Mouse (Mus musculus) layer of hippocampus, postnatal 10 days (tissue): ENCODE data around the gene Itpr3. TPM values are rescaled to one million over a fixed set of nuclear protein-coding genes. Genes with fewer than 3 reads are reported as not detected.
A peak's percentile ranks its signal among the peaks of the same experiment; 100 is the strongest.

Experiments
- DNase-seq, 2 experiments: peaks; one replicate each; pipeline ENCODE4 v3.0.0; 2021; ENCODE audit warnings: low spot score in 2 of 2
- total RNA-seq, 2 experiments: library from RNA; stranded (reverse); gene quantifications; 2 replicates each; pipeline ENCODE4 v1.2.3; 2021

Gene Itpr3
- total RNA-seq, 2 experiments from 2014 or later = 2.4 to 2.9 TPM

DNA sequence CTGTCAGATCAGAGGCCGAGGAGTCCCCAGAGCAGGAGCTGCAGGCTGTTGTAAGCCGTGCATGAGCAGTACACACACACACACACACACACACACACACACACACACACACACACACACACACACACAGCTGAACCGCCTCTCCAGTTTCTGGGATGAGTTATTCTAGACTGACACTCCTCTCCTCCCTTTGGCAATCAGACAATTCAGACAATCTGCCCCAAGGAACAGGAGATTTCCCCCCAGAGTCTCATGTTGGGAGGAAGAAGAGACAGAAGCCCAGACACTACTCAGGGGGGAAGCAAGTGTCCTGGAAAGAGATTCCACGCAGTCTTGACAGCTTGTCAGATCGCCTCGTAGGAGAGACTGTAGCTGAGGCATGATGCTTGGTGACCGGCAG is 82.2 kb downstream of the Itpr3 start:
- DNase-seq = no peak

DNA sequence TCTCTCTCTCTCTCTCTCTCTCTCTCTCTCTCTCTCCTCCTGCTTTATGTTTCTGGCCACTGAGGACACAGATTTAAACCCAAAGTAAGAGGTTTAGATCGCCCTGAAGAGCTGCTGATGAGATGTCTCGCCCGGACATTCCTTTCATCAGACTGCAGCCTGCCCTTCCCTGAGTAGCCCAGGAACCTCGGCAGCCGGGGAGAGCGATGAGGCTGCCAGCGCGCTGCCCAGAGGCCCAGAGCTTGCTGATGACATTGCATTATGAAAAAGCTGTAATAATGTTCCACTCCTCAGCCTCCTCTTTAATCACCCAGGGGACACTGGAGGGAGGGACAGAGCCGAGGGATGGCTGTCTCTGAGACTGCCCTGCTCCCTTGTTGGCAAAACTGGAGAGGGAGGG is 83.2 kb downstream of the Itpr3 start:
- DNase-seq = no peak

DNA sequence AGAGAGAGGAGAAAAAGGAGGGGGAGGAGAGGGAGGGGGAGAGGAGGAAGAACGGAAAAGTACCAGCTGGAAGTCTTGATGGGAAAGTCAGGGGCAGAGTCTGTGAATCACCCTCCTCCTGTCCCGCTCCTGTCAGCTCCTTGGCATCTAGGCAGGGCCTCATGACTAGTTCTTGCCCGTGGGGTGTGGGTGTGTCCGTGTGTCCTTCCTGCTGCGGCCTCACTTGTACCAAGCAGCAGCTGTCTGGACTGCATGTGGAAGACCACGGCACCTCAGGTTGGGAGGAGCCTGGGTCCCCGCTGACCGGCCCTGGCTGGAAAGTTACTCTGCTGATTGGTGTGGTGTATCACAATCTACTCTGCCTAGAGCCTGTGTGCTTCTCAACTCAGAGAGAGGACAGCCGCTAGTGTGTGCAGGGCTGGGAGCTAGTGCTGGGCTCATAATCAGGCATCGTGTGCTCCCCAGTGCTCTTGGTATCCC is 84.9 kb downstream of the Itpr3 start:
- DNase-seq = no peak

DNA sequence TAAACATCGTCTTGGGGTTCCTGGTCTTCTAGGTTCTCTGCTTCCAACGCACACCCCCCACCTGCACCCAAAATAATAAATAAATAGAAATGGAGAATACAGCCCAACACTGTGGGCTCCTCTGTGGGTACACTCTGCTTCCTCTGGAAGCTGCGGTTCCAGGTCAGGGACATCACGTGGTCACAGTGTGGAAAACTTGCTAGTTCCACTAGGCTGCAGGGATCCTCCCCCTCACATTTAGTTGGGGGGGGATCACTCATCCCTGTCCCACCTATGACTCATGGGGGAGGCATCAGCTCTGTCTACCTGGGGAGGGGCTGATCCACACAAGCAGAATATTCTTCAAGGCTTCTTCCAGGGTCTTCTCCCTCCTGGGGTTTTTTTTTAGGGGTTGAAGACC is 87.0 kb downstream of the Itpr3 start:
- DNase-seq = no peak

DNA sequence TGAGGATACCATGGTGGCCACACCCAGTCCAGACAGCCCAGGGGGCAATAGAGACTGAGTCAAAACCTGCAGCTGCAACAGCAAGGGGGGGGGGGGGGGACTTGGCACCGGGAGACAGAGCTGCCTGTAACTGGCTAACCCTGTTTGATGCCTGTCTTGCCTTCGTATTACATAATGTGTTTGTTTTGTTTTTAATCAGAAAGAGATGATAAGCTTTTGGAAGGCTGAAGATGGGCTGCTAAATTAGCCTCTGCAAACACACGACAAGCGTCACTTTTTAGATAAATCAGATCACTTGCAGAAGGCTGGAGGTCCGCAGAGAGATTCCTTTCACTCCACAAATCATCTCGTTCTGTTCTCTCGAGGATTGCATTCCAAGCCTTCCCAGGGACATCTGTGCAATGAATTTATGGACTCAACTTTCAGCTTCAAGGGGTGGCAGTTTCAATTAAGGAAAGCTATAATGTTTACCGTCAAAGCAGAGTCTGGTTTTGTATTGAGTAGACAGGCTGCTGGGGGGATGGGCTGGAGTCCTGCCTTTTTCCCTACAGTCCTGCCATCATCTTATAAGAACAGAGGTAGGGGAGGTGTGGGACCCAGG is 89.3 kb downstream of the Itpr3 start:
- no peak for DNase-seq

DNA sequence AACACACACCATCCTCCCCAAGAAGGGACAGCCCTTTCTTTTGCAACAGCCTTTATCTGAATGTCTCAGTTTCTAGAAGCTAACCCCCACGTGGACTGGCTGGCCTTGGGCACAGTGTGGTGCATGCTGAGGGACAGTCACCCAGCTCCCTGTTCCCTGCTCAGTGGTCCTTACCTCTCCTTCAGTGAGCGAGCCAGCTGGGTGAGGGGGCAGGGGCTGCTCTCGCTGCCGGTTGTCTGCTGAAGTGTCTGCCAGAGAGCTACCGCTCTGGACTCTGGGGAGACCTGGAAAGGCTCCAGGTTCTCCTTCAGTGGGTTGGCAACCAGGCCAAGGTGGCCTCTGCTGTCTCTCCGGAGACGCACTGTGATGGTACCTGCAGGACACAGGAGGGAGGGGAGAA is 93.8 kb downstream of the Itpr3 start:
- DNase-seq = no peak

DNA sequence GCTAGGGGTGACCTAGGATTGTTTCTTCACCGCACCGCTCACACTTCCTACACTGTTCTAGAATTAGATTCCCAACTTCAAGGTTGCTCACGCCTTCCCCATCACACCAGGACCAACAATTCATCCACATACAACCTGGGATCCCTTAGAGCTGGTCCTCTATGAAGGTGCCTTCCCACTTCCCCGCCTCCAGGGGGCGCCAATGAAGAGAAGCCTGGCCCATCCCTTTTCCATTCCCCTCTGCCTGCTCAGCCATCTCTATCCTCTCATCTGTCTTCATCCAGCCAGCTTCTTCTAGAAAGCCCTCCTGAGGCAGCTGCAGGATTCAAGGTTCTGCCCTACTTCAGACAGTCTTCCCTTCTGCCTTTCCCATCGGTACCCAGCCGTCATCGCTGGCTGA is 94.3 kb downstream of the Itpr3 start:
- no peak for DNase-seq

DNA sequence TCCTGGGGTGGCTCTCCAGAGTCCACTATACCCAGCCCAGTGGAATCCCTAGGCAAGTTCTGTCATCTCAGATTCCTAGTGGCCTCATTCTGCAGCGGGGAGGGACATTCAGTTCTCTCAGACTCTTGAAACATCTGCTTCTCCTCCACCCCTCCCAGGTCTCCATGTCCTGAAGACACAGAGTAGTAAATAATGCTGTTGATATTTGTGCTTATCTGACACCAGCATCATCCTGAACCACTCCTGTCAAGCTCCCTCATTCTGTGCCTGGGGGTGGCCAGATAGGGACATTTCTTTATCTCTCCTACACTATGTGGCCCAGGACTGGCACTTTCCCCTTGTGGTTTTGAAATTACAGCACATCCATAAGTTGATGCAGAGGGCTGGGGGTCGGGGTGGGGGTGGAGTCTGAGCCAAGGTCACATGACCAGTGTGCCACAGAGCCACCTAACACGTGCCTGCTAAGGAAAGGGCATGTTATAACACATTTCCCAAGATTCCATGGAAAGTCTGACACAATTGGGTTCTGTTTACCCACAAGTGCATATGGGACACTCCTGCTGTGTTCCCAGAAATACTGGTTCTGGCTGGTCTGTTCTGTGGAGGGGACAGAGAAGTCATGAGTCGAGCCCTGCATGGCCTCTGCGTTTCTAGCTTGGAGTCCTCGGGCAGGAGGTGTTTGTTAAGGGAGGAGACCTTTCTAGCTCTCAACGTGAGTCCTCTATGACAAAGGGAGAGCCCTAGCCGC is 96.0 kb downstream of the Itpr3 start:
- DNase-seq = no peak

DNA sequence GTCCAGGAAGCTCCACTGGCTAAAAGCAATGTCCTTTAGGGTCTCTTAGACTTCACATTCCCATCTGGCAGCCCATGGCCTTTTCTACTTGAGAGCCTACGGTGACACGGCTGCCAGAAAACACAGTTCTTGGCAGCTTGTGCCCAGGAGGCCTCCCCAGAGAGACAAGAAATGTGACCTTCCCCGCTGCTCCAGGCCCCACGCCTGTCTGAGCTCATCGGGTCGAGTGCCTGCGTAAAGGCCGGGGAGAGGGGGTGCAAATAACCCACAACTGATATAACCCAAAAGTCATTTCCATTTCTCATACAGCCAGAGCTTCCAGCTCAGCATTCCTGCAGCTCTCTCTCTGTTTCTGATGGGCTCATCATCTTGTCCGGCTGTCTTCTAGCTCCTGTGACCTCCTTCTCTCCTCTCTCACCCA is 96.7 kb downstream of the Itpr3 start:
- peak in 1 of 2 experiments; percentile 21 for DNase-seq

DNA sequence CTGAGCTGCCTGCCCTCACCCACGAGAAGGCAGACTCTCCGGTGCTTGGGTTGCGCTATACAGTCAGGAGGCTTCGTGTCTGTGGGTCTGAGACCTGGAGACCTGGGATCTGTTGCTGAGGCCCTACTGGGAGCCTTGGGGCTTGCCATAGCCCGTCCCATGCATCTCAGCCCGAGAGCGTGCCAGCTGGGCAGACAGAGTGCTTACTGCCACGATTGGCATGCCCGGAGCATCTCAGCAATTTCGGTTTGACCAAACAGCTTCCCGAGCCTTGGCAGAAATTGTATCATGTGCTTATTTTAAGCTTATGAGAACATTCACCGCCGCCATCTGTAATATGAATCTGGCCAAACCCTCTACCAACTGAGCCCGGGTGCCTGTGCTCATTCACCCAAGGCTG is 97.2 kb downstream of the Itpr3 start:
- DNase-seq = peak in 1 of 2 experiments; percentile 33

DNA sequence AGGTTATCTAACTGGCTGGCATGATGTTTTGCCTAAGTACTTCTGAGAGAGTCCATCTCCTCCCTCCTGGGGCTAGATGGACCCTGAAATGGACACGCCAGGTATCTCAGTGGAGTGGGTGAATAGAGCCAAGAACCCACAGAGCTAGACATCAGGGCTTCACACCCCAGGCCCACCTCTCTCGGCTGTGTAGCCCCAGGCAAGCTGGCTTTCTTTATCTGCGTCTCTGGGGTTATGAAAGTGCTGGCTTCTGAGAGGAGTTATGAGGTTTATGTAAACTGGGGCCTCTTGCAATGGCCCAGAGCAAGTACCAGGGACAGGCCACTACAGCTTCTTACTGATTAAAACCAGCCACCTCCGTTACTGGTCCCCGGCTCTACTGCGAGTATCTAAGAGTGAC is 97.8 kb downstream of the Itpr3 start:
- no peak for DNase-seq

DNA sequence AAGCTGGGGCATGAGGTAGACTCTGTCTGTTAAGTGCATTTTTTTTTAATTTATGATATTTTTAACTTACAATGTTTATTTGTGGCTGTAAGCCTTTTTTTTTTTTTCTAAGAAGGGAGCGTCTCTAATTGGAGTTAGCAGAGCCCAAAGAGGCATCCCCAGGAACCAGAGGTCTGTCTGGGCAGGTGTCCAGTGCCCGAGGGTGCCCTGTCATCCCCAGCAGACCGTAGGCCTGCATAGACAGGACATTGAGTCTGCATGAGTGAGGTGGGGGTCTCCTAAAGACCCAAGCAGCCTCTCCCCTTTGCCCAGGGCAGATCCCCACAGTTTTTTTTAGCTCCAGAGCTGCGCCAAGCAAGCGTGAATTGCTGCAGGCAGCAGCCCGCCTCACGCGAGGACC is 98.6 kb downstream of the Itpr3 start:
- DNase-seq = no peak

DNA sequence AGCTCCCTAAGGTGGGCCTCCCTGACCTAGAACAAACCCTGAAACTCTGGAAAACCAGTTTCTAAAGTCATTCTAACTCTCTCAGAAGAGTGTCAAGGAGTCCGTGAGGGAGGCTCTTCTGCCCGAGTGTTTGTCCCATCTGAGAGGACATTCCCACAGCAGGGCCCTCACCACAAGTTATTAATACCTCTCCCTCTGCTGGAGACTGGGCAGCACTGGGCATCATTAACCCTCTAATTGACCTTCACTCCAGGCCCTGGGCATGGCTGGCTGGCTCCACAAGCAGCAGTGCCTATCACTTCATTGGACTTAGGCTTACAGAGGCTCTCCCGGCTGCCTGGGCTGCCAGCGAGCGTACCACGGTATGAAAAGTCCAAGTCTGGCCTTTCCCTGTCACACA is 101.3 kb downstream of the Itpr3 start:
- no peak for DNase-seq

DNA sequence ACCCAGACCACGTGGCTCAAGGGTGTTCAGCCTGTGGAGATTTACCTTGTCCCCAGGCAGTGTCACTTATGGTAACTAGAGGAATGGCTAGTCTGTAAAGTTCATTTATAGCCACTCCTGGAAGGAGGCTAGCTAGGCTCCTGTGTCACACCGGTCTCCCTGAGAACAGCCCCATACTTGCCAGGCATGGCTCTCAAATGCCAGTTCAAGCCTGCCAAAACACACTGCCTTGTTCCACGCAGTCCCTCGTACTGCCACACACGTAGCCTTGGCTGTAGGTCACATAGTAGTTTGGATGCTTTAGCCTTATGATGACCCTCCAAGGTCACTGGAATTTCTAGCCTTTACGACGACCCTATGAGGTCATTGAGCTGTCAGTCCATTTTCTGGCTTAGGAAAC is 102.1 kb downstream of the Itpr3 start:
- no peak for DNase-seq

DNA sequence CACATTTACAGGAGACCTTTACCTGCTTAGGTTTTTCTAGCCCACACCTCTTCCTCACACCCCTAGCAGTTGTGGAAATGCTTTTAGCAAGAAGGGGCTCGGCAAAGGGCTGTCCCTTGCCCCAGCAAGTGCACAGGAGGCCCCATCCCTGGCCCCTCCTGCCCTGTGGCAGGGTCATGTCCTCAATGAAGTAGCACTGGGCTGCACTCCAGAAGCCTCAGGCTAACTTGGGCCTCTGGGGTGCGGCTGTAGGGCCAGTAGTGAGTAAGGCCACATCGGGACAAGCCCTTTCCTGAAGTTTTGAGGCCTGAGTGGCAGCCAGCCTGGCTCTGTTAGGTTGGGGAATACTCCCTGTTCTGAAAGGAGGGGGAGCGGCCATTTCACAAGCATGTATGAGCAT is 103.8 kb downstream of the Itpr3 start:
- DNase-seq = no peak

DNA sequence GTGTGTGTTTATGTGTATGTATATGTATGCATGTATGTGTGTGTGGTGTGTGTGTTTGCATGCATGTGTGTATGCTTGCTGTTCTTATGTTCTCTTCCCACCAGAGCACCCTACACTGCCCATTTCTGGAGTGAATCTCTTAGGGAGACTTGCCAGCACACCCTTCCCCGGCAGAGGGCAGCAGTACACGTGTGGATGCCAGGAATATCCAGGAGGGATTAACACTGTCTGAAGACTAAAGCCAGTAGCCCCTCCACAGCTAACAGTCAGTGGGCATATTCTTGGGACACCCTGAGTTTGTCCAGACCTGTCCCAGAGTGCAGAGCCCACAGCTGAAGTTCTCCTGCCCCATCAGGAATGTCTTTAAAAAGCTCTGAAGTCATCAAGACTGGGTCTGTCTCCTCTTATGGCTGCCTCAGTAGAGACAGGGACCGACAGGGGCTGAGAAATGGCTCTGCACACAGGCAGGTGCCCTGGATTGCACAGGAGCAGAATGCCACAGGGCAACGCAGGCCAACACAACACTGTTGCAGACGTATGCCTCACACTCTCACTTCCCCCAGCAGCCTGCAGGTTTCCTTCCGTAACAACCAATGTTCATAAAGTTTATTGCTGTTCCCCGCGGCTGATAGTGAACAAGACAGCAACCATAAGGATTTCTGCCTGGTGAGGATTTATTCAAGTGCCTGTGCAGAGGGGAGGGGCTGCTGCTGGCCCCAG is 108.1 kb downstream of the Itpr3 start:
- DNase-seq = peak; percentile 76

DNA sequence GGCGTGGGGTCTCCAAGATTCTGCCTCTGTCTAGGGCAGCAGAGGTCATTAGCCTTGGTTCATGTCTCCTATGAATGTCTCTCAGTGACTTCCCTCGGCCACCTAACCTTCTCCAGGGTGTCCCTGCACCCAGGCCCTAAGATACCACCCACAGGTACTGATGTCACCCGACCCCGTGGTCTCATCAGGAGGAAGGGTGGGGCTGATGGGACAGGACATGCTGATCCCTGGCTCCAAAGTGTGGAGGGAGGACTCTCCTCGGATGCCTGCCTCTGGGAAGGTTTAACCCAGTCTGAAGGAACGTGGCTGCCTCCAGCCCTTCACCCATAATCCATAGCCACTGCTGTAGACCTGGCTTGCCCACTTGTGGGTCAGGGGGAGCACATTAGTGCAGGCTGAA is 109.8 kb downstream of the Itpr3 start:
- DNase-seq = no peak

DNA sequence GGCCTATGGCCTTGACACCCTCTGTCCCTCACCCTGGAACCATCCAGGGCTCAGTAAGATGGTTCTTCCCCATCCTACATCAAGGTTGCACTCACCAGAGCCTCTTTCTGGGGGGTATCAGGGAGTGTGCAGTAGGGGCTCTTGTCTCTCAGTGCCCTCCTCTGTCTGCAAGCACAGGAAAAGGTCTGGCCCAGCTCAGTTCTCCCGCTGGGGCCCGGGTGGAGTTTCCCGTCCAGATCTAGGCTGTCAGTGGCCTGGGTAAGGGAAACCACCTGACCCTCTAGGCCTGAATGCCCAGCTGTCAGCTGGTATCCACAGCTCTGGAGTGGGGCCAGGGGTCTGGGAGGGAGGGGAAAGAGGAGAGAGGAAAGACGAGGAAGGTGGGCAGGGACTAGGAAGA is 110.4 kb downstream of the Itpr3 start, which contains the start of gene Ip6k3:
Gene Ip6k3 (minus strand): TSS at position 251 of the 400 bp plus-strand sequence.
- no peak for DNase-seq

DNA sequence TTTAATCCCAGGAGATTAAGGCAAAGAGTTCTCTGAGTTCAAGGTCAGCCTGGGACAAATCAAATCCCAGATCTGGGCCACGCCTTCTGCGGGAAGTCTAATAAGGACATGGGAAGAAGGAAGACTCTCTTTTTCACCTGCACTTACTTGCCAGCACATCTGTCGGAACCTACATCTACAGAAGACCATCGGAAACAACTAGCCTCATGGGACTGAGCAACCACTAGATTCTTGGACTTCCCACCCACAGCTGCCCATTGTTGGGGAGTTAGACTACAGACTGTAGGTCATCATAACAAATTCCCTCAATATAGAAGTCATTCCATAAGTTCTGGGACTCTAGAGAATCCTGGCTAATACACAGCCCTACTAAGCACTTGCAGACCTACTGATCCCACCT is 111.5 kb downstream of the Itpr3 start:
- no peak for DNase-seq

DNA sequence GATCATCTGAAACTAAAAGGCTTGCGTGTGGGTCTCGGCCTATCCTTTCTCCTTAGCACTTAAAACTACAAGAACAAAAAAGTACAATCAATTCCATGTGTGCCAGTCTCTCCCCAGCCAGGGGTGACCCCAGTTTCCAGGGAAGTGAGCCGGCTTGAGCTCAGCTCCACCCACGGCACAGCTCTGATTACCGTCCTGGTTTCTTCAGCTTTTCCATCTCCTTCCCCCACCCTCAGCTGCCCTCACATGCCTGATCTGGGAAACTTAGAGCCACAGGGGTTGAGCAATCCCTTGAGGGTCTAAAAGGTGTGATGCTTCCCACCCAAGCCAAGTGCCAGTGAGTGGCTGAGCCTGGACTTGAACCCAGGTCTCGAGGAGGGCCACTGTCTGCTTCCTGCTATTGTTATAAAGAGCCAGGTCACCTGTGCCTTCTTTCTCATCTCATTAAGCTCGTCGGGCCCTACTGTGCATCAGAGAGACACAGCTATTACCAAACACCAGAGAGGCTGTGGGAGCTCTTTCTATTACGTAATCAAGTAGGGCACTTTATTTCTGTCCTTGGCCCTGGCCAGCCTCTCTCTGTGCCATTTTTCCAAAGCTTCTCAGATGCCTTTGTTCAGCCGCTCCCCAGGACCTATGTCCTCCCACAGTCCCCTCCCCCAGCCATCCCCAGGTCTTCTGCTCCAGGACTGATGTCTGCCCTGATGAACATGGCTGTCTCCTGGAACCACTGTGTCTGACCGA is 113.0 kb downstream of the Itpr3 start:
- no peak for DNase-seq

DNA sequence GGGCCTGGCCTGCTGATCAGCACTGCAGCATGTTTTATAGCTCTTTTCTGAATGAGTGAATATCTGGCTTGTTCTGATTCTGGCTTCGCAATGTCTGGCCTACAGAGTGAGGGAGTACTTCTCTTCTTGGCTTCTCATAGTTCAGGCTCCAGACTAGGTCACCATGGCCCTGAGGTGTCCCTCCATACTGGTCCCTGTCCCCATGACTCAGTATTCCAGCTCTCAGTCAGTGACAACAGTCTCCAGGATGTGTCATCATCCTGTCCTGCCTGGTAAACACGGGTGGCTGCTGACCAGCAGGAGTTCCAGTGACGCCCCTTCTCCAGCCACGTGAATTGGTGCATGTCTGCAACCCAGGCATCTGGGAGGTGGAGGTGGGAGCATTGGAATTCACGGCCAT is 114.0 kb downstream of the Itpr3 start:
- no peak for DNase-seq
